Mouse (Mus musculus) frontal cortex, postnatal 36 days (tissue): ENCODE measurements at regions not wholly inside any gene's neighbourhood (a gene's known extent, or its start where the extent isn't known, plus 50 kb on each side); places are given as distances from the start of the nearest gene placed in this dataset.

ENCODE experiments used
- DNase-seq, 2 experiments: peaks; one replicate each; pipeline ENCODE4 v3.0.0; 2022; ENCODE audit warnings: low spot score in 2 of 2

- DNase-seq = peak in 1 of 2 experiments; percentile 10
Measured at GRCm38 (mm10) chr8:53695323-53695722, 56.5 kb upstream of the Neil3 start.
